Mouse (Mus musculus) kidney, postnatal 0 days (tissue): ENCODE data around the gene Nfic. TPM values are rescaled to one million over a fixed set of nuclear protein-coding genes. Genes with fewer than 3 reads are reported as not detected.

Experiments
- ATAC-seq: fragments of 200-750 bp; cut with Nextera tagmentation; replicated peaks from 2 replicates; pipeline ENCODE4 v1.8.0; 2017; ENCODE audit warnings: low read depth, moderate number of reproducible peaks, moderate TSS enrichment, moderate library complexity; ENCODE audit not compliant: low FRiP score
- DNase-seq: peaks from one replicate; pipeline ENCODE4 v3.0.0-alpha.2; 2016; ENCODE audit warnings: low spot score
- H3K27ac ChIP-seq: fragments of 300-500 bp; sonication (generic); 2 replicates; pipeline ENCODE4 v1.5.1; 2014; ENCODE audit warnings: mild to moderate bottlenecking
- H3K27me3 ChIP-seq: fragments of 300-500 bp; sonication (generic); 2 replicates; pipeline ENCODE4 v1.6.1; 2014; ENCODE audit warnings: low read length, mixed read lengths; ENCODE audit not compliant: insufficient read depth
- H3K36me3 ChIP-seq: fragments of 300-500 bp; sonication (generic); 2 replicates; pipeline ENCODE4 v1.6.1; 2014; ENCODE audit warnings: low read length, mixed read lengths; ENCODE audit not compliant: insufficient read depth
- H3K4me1 ChIP-seq: fragments of 300-500 bp; sonication (generic); replicated peaks from 2 replicates; pipeline ENCODE4 v1.6.1; 2014; ENCODE audit warnings: antibody characterized with exemption, low read length, mixed read lengths; ENCODE audit not compliant: insufficient read depth
- H3K4me2 ChIP-seq: fragments of 300-500 bp; sonication (generic); 2 replicates; pipeline ENCODE4 v1.6.1; 2014; ENCODE audit warnings: mild to moderate bottlenecking, low read length, moderate library complexity, mixed read lengths
- H3K4me3 ChIP-seq: fragments of 300-500 bp; sonication (generic); replicated peaks from 2 replicates; pipeline ENCODE4 v1.5.1; 2014; ENCODE audit warnings: low read depth, low read length
- H3K9ac ChIP-seq: fragments of 300-500 bp; sonication (generic); 2 replicates; pipeline ENCODE4 v1.6.1; 2014; ENCODE audit warnings: low read depth, low read length
- H3K9me3 ChIP-seq: fragments of 300-500 bp; sonication (generic); replicated peaks from 2 replicates; pipeline ENCODE4 v1.6.1; 2016; ENCODE audit warnings: low read length, inconsistent platforms, mixed read lengths
- CTCF ChIP-seq: IDR thresholded peaks from 2 replicates; pipeline ENCODE4 v1.5.1; 2016; ENCODE audit warnings: antibody characterized with exemption, low read depth, mild to moderate bottlenecking, moderate library complexity
- WGBS: fragments of 180-500 bp; shearing (Covaris S2); extraction: QIAGEN DNeasy Blood & Tissue Kit; methylation state at CpG from one replicate; pipeline ENCODE4 v1.1.7; 2014; 5-methylcytosine and 5-hydroxymethylcytosine counted together
- polyA plus RNA-seq: library from polyadenylated mRNA; unstranded; fragments of >200 nt; fragmentation: Nextera tagmentation; extraction: Ambion mirVana; gene quantifications from 2 replicates; pipeline ENCODE4 v1.2.1, GENCODE M21; 2015

Nfic gene
- polyA plus RNA-seq, 1 experiment from 2014 or later = 62.3 TPM

DNA sequence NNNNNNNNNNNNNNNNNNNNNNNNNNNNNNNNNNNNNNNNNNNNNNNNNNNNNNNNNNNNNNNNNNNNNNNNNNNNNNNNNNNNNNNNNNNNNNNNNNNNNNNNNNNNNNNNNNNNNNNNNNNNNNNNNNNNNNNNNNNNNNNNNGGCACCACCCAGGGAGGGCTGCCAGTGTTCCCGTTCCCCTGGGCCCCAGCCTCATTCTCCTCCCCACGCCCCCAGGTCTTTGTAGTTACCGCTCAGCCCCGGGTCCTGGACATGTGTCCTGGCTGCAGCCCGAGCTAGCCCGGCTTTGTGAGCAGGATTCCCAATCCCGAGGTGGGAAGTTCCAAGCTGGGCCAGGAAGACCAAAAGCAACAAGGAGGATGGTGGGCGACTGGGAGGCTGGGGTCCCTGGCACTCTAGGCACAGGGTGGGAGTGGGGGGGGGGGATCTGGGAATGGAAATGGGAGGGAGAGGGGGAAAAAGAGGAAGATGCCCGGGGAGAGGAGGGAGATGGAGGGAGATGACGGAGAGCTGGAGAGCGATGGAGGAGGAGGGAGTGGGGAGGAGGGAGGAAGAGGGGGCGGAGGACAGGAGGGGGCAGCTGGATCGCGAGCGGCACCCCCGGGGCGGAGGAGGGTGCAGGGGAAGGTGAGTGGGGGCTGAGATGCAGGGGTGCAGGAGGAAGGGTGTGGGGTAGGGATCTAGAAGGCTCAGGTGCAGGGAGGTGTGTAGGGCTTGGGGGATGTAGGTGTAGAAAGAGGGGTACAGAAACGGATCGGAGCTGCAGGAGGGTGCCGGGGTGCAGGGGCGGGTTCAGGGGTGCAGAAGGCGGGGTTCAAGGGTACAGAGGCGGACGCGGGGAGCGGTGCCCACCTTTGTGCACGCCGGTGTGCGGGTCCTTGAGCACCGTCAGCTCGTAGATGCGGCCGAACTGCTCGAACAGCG, 26.4 kb upstream of the Nfic start:
- Histone ChIP-seq H3K27me3 (peaks cover 18% of the 10 kb centered on the region; the same call in 1 of the 2 replicates), H3K36me3 (no peaks in the 10 kb centered on the region), H3K4me1 (no peaks in the 10 kb centered on the region), H3K4me3 (peak overlapping the region; percentile 31), H3K27ac (no peak overlapping the region), H3K9ac (peak overlapping the region; percentile 24; the same call in 1 of the 2 replicates), H3K9me3 (no peaks in the 10 kb centered on the region), H3K4me2 (peak overlapping the region; percentile 70)
- no peak for DNase-seq
- WGBS = 3% methylated on average over 23 of the region's 35 CpGs
- ATAC-seq = no peak
- TF ChIP-seq CTCF = no peak

DNA sequence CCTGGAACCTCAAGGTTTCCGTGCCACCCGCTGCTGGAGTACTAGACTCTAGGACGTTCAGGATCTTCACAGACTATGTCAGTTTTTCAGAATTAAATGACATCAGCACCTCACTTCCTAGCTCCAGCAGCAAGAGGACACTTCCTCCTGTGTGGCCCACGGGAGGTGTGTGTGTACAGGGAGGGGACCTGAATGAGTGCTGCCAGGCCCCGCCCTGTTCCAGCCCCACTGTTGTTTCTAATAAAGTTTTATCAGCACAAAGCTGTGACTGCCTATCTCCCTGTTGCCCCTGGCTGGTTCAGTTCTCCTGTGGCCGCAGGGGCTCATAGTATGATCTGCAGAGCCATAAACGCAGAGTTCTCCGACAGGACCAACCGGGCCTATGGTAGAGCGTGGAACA, 19.0 kb upstream of the Nfic start:
- ATAC-seq = no peak
- DNase-seq = no peak
- TF ChIP-seq CTCF = no peak
- Histone ChIP-seq H3K9me3 (no peaks in the 10 kb centered on the region), H3K27ac (no peak overlapping the region), H3K27me3 (peaks cover 35% of the 10 kb centered on the region), H3K4me1 (no peaks in the 10 kb centered on the region), H3K4me2 (no peak overlapping the region), H3K9ac (no peak overlapping the region), H3K4me3 (no peak overlapping the region), H3K36me3 (no peaks in the 10 kb centered on the region)
- WGBS = 79% methylated on average over 10 of the region's 10 CpGs

GRCm38 (mm10) chr10:81473003-81473451, 17.6 kb upstream of the Nfic start:
- Histone ChIP-seq H3K27me3 (peaks cover 35% of the 10 kb centered on the region), H3K36me3 (no peaks in the 10 kb centered on the region), H3K4me1 (no peaks in the 10 kb centered on the region), H3K4me3 (no peak overlapping the region), H3K27ac (no peak overlapping the region), H3K9me3 (no peaks in the 10 kb centered on the region), H3K4me2 (no peak overlapping the region), H3K9ac (no peak overlapping the region)
- DNase-seq (no peak), ATAC-seq (no peak; the same call in 1 of the 2 replicates)
- no peak for TF ChIP-seq CTCF
- WGBS = under 1% methylated on average over 20 of the region's 22 CpGs

DNA sequence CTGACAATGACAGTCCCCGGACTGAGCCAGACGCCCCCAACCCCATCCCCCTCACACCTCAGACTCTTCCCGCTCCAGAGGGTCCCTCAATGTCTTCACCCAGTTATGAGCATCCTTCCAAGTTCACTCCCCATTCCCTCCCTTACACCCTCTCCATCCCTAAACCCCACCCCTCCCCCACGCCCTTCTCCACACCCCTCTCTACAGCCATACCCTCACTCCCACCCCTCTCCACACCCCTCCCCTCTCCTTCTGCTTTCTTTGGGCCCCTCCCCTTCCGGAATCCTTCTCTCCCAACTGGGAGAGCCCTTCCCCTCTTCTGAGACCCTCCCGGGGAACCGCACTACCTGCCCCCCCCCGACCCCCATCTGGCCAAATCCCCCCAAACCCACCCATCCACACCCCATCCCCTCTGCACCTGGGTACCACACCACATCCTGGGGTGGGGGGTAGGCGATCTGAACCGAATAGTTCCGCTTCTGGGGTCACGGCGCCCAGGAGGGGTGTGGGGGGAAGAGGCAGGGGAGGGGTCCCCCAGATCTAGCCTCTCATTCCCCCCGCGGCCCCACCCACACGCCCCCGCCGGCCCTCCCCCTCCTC, 17.1 kb upstream of the Nfic start:
- DNase-seq (no peak), ATAC-seq (no peak)
- no peaks in the 10 kb centered on the region for H3K9me3 ChIP-seq
- H3K27ac ChIP-seq = no peak overlapping the region
- peaks cover 35% of the 10 kb centered on the region for H3K27me3 ChIP-seq
- no peaks in the 10 kb centered on the region for H3K36me3 ChIP-seq
- WGBS = 6% methylated on average over 16 of the region's 18 CpGs
- H3K4me3 ChIP-seq = no peak overlapping the region
- no peak for TF ChIP-seq CTCF
- H3K9ac ChIP-seq = no peak overlapping the region
- H3K4me2 ChIP-seq = no peak overlapping the region
- no peaks in the 10 kb centered on the region for H3K4me1 ChIP-seq

- DNase-seq (no peak), ATAC-seq (no peak)
- no peaks in the 10 kb centered on the region for H3K9me3 ChIP-seq
- H3K4me3 ChIP-seq = no peak overlapping the region
- no peak overlapping the region for H3K4me2 ChIP-seq
- no peak overlapping the region for H3K9ac ChIP-seq
- no peaks in the 10 kb centered on the region for H3K4me1 ChIP-seq
- peaks cover 37% of the 10 kb centered on the region for H3K27me3 ChIP-seq
- no peak overlapping the region for H3K27ac ChIP-seq
- 49% methylated on average over 18 of the region's 18 CpGs for WGBS
- no peaks in the 10 kb centered on the region for H3K36me3 ChIP-seq
- TF ChIP-seq CTCF = no peak
Measured at GRCm38 (mm10) chr10:81470454-81470853, 15.0 kb upstream of the Nfic start.

- H3K27me3 ChIP-seq = peaks cover 37% of the 10 kb centered on the region; the same call in 1 of the 2 replicates
- ATAC-seq (no peak), DNase-seq (no peak)
- H3K27ac ChIP-seq = no peak overlapping the region
- 81% methylated on average over 5 of the region's 5 CpGs for WGBS
- H3K4me1 ChIP-seq = peaks cover 3% of the 10 kb centered on the region; the same call in 1 of the 2 replicates
- H3K9me3 ChIP-seq = no peaks in the 10 kb centered on the region
- no peak overlapping the region for H3K9ac ChIP-seq
- no peak for TF ChIP-seq CTCF
- no peaks in the 10 kb centered on the region for H3K36me3 ChIP-seq
- H3K4me3 ChIP-seq = no peak overlapping the region
- H3K4me2 ChIP-seq = no peak overlapping the region
Measured at GRCm38 (mm10) chr10:81469253-81469652, 13.8 kb upstream of the Nfic start.
